Mouse (Mus musculus) G1E (cell line): ENCODE measurements around the gene Pdzd7. TPM values are rescaled to one million over a fixed set of nuclear protein-coding genes. Genes with fewer than 3 reads are reported as not detected.
A peak's percentile ranks its signal among the peaks of the same experiment; 100 is the strongest.
"Not testable (repeated sequence)": the region's sequence is repeated elsewhere in the genome, so short reads cannot be mapped to it uniquely, and the experiment has no call there.

ENCODE experiments used
- ATAC-seq: 2 replicates; pipeline ENCODE4 v1.8.0; 2016; ENCODE audit warnings: mild to moderate bottlenecking; ENCODE audit not compliant: insufficient number of reproducible peaks, poor library complexity, low FRiP score, severe bottlenecking; ENCODE audit errors: extremely low read depth
- DNase-seq: peaks from one replicate; pipeline ENCODE4 v3.0.0; 2012; ENCODE audit warnings: low spot score
- H3K27me3 ChIP-seq: 2 replicates; pipeline ENCODE4 v1.6.1; 2012; ENCODE audit warnings: mild to moderate bottlenecking, low read length, inconsistent platforms; ENCODE audit not compliant: insufficient read depth
- H3K36me3 ChIP-seq: replicated peaks from 2 replicates; pipeline ENCODE3; 2012; ENCODE audit warnings: mild to moderate bottlenecking, inconsistent platforms
- H3K4me1 ChIP-seq: 2 replicates; pipeline ENCODE4 v1.6.1; 2012; ENCODE audit warnings: low read depth, low read length, inconsistent platforms, mixed read lengths; ENCODE audit not compliant: insufficient read depth
- H3K4me3 ChIP-seq: 2 replicates; pipeline ENCODE4 v1.5.1; 2012; ENCODE audit warnings: low read depth, mild to moderate bottlenecking, inconsistent platforms, low read length, moderate library complexity, mixed read lengths
- H3K9me3 ChIP-seq: replicated peaks from 2 replicates; pipeline ENCODE4 v1.6.1; 2012; ENCODE audit warnings: inconsistent platforms
- CTCF ChIP-seq: IDR thresholded peaks from 2 replicates; pipeline ENCODE4 v1.5.1; 2012; ENCODE audit warnings: low read depth, low read length, inconsistent platforms, mixed read lengths
- GATA1 ChIP-seq: IDR thresholded peaks from 2 replicates; pipeline ENCODE4 v1.6.1; 2012; ENCODE audit warnings: borderline replicate concordance, low read length, inconsistent platforms, mixed read lengths
- GATA2 ChIP-seq: IDR thresholded peaks from 2 replicates; pipeline ENCODE4 v1.6.1; 2012; ENCODE audit warnings: low read depth, low read length, inconsistent platforms, borderline replicate concordance
- POLR2AphosphoS5 ChIP-seq: IDR thresholded peaks from 2 replicates; pipeline ENCODE4 v1.6.1; 2012; ENCODE audit warnings: low read depth, low read length, inconsistent platforms; ENCODE audit not compliant: insufficient replicate concordance
- TAL1 ChIP-seq: conservative IDR thresholded peaks from 2 replicates; pipeline ENCODE4 v1.6.1; 2012; ENCODE audit warnings: low read depth, low read length, inconsistent platforms, mixed read lengths
- polyA plus RNA-seq: library from polyadenylated mRNA; stranded (reverse); fragments of >175 nt; gene quantifications from 2 replicates; pipeline ENCODE4 v1.2.3, GENCODE M21; 2012
- total RNA-seq, 2 experiments: library from RNA; stranded (forward) in 1 of 2; stranded (reverse) in 1 of 2; fragments of 200-1000 nt in 1 of 2; fragments of >200 nt in 1 of 2; fragmentation: Nextera tagmentation in 1 of 2; gene quantifications; 2 replicates each; pipeline ENCODE4 v1.2.3; 2014 to 2017

The Pdzd7 gene
- total and polyA plus RNA-seq, 3 experiments: 0.04 to 0.05 TPM; not detected in 1

- H3K9me3 ChIP-seq: no peaks in the 10 kb centered on the region
- peaks cover 28% of the 10 kb centered on the region for H3K36me3 ChIP-seq
- TF ChIP-seq POLR2AphosphoS5 (no peak), GATA1 (no peak), CTCF (no peak), TAL1 (no peak), GATA2 (no peak)
- H3K27me3 ChIP-seq: peaks cover 37% of the 10 kb centered on the region
- ATAC-seq (no peak), DNase-seq (no peak)
- peak overlapping the region; percentile 73; the same call in 1 of the 2 replicates for H3K4me3 ChIP-seq
- H3K4me1 ChIP-seq: peaks cover 33% of the 10 kb centered on the region
Measured at GRCm38 (mm10) chr19:45046523-45047321, 1.2 kb upstream of the Pdzd7 start.

GRCm38 (mm10) chr19:45045236-45045635 is 281 bp downstream of the Pdzd7 start:
- Histone ChIP-seq H3K27me3 (peaks cover 50% of the 10 kb centered on the region), H3K4me3 (no peak overlapping the region), H3K4me1 (peaks cover 33% of the 10 kb centered on the region), H3K36me3 (peaks cover 15% of the 10 kb centered on the region), H3K9me3 (no peaks in the 10 kb centered on the region)
- DNase-seq (no peak), ATAC-seq (no peak)
- TF ChIP-seq GATA1 (no peak), CTCF (no peak), GATA2 (no peak), TAL1 (no peak), POLR2AphosphoS5 (no peak)

- Histone ChIP-seq H3K4me1 (peaks cover 29% of the 10 kb centered on the region), H3K27me3 (peaks cover 58% of the 10 kb centered on the region), H3K36me3 (peaks cover 7% of the 10 kb centered on the region), H3K9me3 (no peaks in the 10 kb centered on the region), H3K4me3 (no peak overlapping the region)
- no peak for TF ChIP-seq GATA1
- TF ChIP-seq GATA2: no peak
- no peak for TF ChIP-seq POLR2AphosphoS5
- TF ChIP-seq CTCF: no peak
- TF ChIP-seq TAL1: no peak
- DNase-seq: no peak
- ATAC-seq: no peak
Measured at GRCm38 (mm10) chr19:45044389-45044927, 1.1 kb downstream of the Pdzd7 start.

DNA sequence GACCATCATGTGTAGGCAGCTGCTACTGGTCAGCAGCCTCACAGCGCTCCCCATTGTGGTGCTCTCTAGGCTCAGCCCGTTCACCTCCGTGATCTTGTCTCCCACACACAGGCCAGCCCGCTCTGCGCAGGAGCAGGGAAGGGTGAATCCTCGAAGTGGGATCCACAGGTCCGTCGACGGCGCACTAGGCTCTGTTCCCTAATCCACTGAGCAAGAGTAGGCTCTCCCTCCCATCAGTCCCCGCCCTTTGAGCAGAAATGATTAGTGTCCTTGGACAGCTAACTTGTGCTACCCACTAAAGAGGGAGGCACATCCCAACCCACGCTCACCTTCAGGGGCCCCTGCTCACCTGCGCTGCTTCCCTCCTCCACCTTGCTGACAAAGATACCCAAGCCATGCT is 5.3 kb downstream of the Pdzd7 start:
- Histone ChIP-seq H3K4me3 (no peak overlapping the region), H3K9me3 (no peaks in the 10 kb centered on the region), H3K4me1 (peaks cover 14% of the 10 kb centered on the region), H3K27me3 (peaks cover 66% of the 10 kb centered on the region), H3K36me3 (no peaks in the 10 kb centered on the region)
- DNase-seq (no peak), ATAC-seq (no peak)
- TF ChIP-seq TAL1: no peak
- TF ChIP-seq GATA1: no peak
- no peak for TF ChIP-seq POLR2AphosphoS5
- TF ChIP-seq CTCF: no peak
- no peak for TF ChIP-seq GATA2

DNA sequence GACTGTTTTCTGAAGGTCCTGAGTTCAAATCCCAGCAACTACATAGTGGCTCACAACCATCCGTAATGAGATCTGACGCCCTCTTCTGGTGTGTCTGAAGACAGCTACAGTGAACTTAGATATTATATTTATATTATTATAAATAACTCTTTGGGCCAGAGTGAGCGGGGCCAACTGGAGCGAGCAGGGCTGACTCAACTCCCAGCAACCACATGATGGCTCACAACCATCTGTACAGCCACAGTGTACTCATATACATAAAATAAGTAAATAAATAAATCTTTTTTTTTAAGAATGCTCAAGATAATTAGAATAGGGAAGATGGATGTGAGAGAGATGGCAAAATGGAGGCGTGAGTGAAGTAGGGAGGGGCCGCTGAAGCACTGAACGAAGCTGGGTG is 7.3 kb downstream of the Pdzd7 start:
- not testable (repeated sequence) for DNase-seq, ATAC-seq, H3K9me3 ChIP-seq, H3K4me3 ChIP-seq, H3K36me3 ChIP-seq
- Histone ChIP-seq H3K4me1 (peaks cover 14% of the 10 kb centered on the region), H3K27me3 (peaks cover 52% of the 10 kb centered on the region)

DNA sequence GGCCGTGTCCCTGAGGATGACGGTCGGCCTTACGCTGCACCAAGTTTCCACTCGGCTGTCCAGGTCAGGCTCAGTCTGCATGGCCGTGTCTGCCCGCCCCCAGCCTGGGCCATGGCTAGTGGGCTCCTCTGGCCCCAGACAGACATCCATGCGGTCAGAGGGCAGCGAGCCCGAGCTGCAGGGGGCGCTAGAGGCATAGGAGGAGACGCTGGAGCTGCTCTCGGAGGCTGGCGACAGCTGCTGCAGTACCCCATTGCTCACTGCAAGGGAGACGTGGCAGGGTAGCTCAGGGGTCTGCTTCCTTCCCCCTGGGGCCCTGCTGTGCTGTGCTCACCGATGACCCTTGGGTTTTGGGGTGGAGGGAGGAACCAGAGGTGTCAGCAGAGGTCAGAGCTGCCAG is 8.7 kb downstream of the Pdzd7 start:
- Histone ChIP-seq H3K36me3 (no peaks in the 10 kb centered on the region), H3K4me3 (no peak overlapping the region), H3K27me3 (peaks cover 51% of the 10 kb centered on the region), H3K9me3 (no peaks in the 10 kb centered on the region), H3K4me1 (peaks cover 21% of the 10 kb centered on the region)
- ATAC-seq: no peak
- no peak for TF ChIP-seq GATA2
- TF ChIP-seq CTCF: peak; percentile 35
- no peak for DNase-seq

GRCm38 (mm10) chr19:45032570-45033332 is 12.8 kb downstream of the Pdzd7 start:
- DNase-seq: no peak
- no peak for ATAC-seq

More at GRCm38 (mm10) chr19:45032570-45033332, 12.8 kb downstream of the Pdzd7 start:
- Histone ChIP-seq H3K4me1 (peaks cover 40% of the 10 kb centered on the region), H3K9me3 (no peaks in the 10 kb centered on the region), H3K36me3 (peaks cover 11% of the 10 kb centered on the region), H3K27me3 (peaks cover 26% of the 10 kb centered on the region), H3K4me3 (no peak overlapping the region)
- no peak for TF ChIP-seq TAL1
- TF ChIP-seq POLR2AphosphoS5: no peak
- no peak for TF ChIP-seq GATA2
- no peak for TF ChIP-seq CTCF
- no peak for TF ChIP-seq GATA1
